Mouse (Mus musculus) heart, adult 2 months (tissue): ENCODE data around the gene Foxb2.

ENCODE experiments used
- CTCF ChIP-seq: fragments of 200-600 bp; IDR thresholded peaks from 2 replicates; pipeline ENCODE4 v1.8.1; 2022; ENCODE audit warnings: antibody characterized with exemption, mild to moderate bottlenecking, moderate library complexity
- POLR2A ChIP-seq: fragments of 200-500 bp; IDR thresholded peaks from 2 replicates; pipeline ENCODE4 v1.6.1; 2011; ENCODE audit warnings: mild to moderate bottlenecking, low read depth, low read length, control low read depth; ENCODE audit not compliant: insufficient read depth

- TF ChIP-seq CTCF = no peak
- TF ChIP-seq POLR2A = no peak
These were observed 2.3 kb downstream of the Foxb2 start for GRCm38 (mm10) chr19:16871192-16871760.
